Comparison of ENCODE assay signal across 9 mouse cellular contexts in genomic region chr8:48376774-48377173, GRCm38 (mm10).
A peak's percentile ranks its signal among the peaks of the same experiment; 100 is the strongest.
DNase-seq lines count a peak whose midpoint lies in the region; ATAC-seq and TF ChIP-seq lines count a peak whose summit lies in the region.
"Had no signal": no experiment of that assay in that cellular context is flagged by ENCODE, and none has a peak within 500 bp of the region (broad histone marks: within the 10 kb centered on the region; RNA-seq: fewer than 3 reads in every experiment).

No protein-coding gene starts in this region.

- no peak for TF ChIP-seq CTCF in layer of hippocampus, adult 2 months (conservative IDR thresholded peaks at IDR 0.05)
- TF ChIP-seq CTCF in olfactory bulb, adult 2 months (IDR thresholded peaks at IDR 0.05; ENCODE audit: insufficient read depth, low read depth, low read length): no peak

- no peak overlapping the region for H3K9ac ChIP-seq in hindbrain, embryonic 12.5 days
- H3K9ac ChIP-seq in hindbrain, embryonic 11.5 days (ENCODE audit: low read depth, low read length): no peak overlapping the region
- H3K9ac ChIP-seq: limb, embryonic 12.5 days had no signal

- 66% methylated on average over 6 of the region's 6 CpGs for WGBS in hindbrain, embryonic 12.5 days
- 89% methylated on average over 6 of the region's 6 CpGs for WGBS in hindbrain, embryonic 11.5 days
- WGBS in olfactory bulb, adult 2 months: 16% methylated on average over 6 of the region's 6 CpGs

- H3K36me3 ChIP-seq in hindbrain, embryonic 12.5 days: no peaks in the 10 kb centered on the region
- H3K36me3 ChIP-seq in hindbrain, embryonic 11.5 days (ENCODE audit: control insufficient read depth, insufficient read depth, low read length): no peaks in the 10 kb centered on the region
- H3K36me3 ChIP-seq: limb, embryonic 12.5 days had no signal

- no peaks in the 10 kb centered on the region for H3K27me3 ChIP-seq in hindbrain, embryonic 12.5 days
- no peaks in the 10 kb centered on the region for H3K27me3 ChIP-seq in hindbrain, embryonic 11.5 days (ENCODE audit: control insufficient read depth, insufficient read depth, low read length)
- H3K27me3 ChIP-seq: limb, embryonic 12.5 days had no signal

- H3K4me3 ChIP-seq in hindbrain, embryonic 12.5 days: no peak overlapping the region
- H3K4me3 ChIP-seq in hindbrain, embryonic 11.5 days (ENCODE audit: low read depth, low read length): no peak overlapping the region
- no peak overlapping the region for H3K4me3 ChIP-seq in layer of hippocampus, adult 2 months
- H3K4me3 ChIP-seq in olfactory bulb, adult 2 months (ENCODE audit: insufficient read depth, low read depth, low read length): no peak overlapping the region
- H3K4me3 ChIP-seq: limb, embryonic 12.5 days had no signal

- peaks cover 9% of the 10 kb centered on the region for H3K4me1 ChIP-seq in hindbrain, embryonic 12.5 days
- no peaks in the 10 kb centered on the region for H3K4me1 ChIP-seq in hindbrain, embryonic 11.5 days (replicated peaks; ENCODE audit: control insufficient read depth, insufficient read depth, low read length)
- H3K4me1 ChIP-seq in olfactory bulb, adult 2 months (ENCODE audit: control insufficient read depth, insufficient read depth, low read length): peaks cover 30% of the 10 kb centered on the region

- DNase-seq in hindbrain, embryonic 11.5 days (ENCODE audit: low spot score): no peak
- peak; percentile 97 for DNase-seq in heart, adult 11 months
- DNase-seq in layer of hippocampus, adult 2 months (ENCODE audit: low spot score in 2 of 2): peak; percentile 57
- DNase-seq in spleen, adult 18-20 months: no peak
- DNase-seq in ovary, postnatal 36 days (ENCODE audit: low spot score): no peak
- DNase-seq in kidney, adult 8-10 months: no peak

- no peak for ATAC-seq in hindbrain, embryonic 12.5 days (ENCODE audit: low FRiP score)
- ATAC-seq in hindbrain, embryonic 11.5 days (ENCODE audit: low FRiP score): no peak

- H3K4me2 ChIP-seq in hindbrain, embryonic 12.5 days (replicated peaks): no peak overlapping the region
- H3K4me2 ChIP-seq in hindbrain, embryonic 11.5 days (replicated peaks; ENCODE audit: low read depth, low read length): no peak overlapping the region
- H3K4me2 ChIP-seq: limb, embryonic 12.5 days had no signal

- TF ChIP-seq POLR2A in olfactory bulb, adult 2 months (IDR thresholded peaks at IDR 0.05; ENCODE audit: insufficient read depth, low read depth, low read length): no peak

- H3K9me3 ChIP-seq in hindbrain, embryonic 12.5 days (replicated peaks): no peaks in the 10 kb centered on the region
- H3K9me3 ChIP-seq in hindbrain, embryonic 11.5 days (ENCODE audit: control insufficient read depth, low read length): no peaks in the 10 kb centered on the region
- H3K9me3 ChIP-seq: limb, embryonic 12.5 days had no signal

- peak overlapping the region; percentile 57; the same call in 1 of the 2 replicates for H3K27ac ChIP-seq in hindbrain, embryonic 12.5 days
- H3K27ac ChIP-seq in hindbrain, embryonic 11.5 days (ENCODE audit: low read depth, low read length): no peak overlapping the region
- peak overlapping the region; percentile 37; the same call in 1 of the 2 replicates for H3K27ac ChIP-seq in layer of hippocampus, adult 2 months
- peak overlapping the region; percentile 94 for H3K27ac ChIP-seq in olfactory bulb, adult 2 months (ENCODE audit: insufficient read depth, low read depth, low read length)
- H3K27ac ChIP-seq: limb, embryonic 12.5 days had no signal

Comparison
In these comparisons a context has a peak if more than half of its experiments do, and no peak if none do; other contexts are left out.
1. DNase-seq: peak in heart, adult 11 months (single experiment) and layer of hippocampus, adult 2 months (2 of 2); none in hindbrain, embryonic 11.5 days (single experiment), spleen, adult 18-20 months (0 of 2), ovary, postnatal 36 days (single experiment) and kidney, adult 8-10 months (0 of 2).